Mouse (Mus musculus) CD4-positive helper T cell, adult 2 months (primary cell): ENCODE data around the gene Tbx1.
"Not testable (repeated sequence)": the region's sequence is repeated elsewhere in the genome, so short reads cannot be mapped to it uniquely, and the experiment has no call there.

Source experiments
- DNase-seq: peaks from one replicate; pipeline ENCODE4 v3.0.0-alpha.2; 2012; ENCODE audit warnings: low read depth, missing footprints, low spot score

Tbx1 gene

GRCm38 (mm10) chr16:18554721-18555120 is 35.8 kb downstream of the Tbx1 start:
- DNase-seq = no peak

DNA sequence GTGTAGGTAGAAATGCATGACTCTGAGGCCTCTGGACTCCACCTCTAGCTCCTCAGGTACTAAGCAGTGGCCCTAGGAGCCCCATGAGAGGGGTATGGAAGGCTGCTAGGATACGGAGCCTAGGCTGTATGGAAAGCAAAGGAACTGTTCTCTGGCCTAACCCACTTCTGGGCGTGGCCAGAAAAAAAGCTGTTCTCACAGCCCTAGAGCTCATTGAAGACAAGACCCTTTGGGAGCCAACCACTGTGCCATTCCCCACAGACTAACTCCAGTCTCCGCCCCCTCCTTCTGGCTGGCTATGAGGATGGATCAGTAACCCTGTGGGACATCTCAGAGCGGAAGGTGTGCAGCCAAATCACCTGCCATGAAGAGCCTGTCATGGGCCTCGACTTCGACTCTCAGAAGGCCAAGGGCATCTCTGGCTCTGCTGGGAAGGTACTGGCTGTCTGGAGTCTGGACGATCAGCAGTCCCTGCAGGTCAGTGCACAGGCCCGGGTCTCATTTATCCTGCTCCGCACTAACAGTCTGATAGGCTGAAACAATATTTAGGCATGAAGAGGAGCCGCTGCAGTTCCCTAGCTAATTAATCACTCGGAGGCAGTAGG is 38.3 kb downstream of the Tbx1 start:
- no peak for DNase-seq

DNA sequence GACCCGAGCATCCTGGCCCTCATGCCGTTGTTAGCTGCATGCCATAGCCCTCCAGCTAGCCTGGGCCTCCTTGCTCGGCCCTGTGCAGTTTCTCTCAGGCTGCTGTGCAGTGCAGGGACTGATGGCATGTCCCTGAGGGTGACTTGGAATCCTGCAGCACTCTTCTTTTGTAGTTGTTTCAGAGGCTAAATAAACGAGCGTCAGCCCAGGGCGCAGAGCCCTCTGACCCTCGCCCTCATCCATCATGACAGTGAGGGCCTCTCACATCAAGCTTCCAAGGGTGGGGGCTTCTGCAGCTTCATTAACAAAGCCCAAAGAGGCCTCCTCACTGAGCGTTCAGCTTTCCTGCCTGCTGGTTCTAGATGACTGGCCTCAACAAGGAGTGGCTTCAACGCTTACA is 38.9 kb downstream of the Tbx1 start:
- no peak for DNase-seq

GRCm38 (mm10) chr16:18547891-18548290 is 42.6 kb downstream of the Tbx1 start:
- no peak for DNase-seq

- no peak for DNase-seq
Measured at GRCm38 (mm10) chr16:18543151-18543829, 47.2 kb downstream of the Tbx1 start.

- no peak for DNase-seq
Measured at GRCm38 (mm10) chr16:18539281-18539680, 51.2 kb downstream of the Tbx1 start.

DNA sequence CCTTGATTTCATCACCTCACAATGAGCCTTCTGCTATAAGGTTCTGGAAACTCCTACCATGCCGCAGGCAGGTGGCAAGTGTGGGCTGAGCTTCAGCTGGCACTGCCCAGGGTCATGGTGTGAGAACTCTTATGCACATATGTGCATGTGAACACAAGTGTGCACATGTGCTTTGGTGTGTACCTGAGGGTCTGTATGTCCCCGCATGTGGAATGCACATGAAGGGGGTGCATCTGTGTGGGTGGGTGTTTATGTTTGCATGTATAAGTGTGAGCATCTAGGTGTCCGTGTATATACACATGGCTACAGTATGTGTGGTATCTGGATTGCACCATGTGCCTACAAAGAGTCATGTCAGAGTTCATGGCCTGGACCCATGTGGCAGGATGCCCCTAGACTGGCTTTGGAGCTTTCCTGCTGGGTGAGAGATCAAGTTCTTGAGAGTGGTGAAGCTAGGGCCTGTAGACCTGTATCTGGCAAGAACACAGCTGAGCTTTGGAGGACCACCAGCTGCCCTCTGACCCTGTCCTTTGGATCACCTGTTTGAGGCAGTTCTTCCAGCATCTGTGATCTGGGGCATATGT is 53.0 kb downstream of the Tbx1 start:
- DNase-seq = no peak

DNA sequence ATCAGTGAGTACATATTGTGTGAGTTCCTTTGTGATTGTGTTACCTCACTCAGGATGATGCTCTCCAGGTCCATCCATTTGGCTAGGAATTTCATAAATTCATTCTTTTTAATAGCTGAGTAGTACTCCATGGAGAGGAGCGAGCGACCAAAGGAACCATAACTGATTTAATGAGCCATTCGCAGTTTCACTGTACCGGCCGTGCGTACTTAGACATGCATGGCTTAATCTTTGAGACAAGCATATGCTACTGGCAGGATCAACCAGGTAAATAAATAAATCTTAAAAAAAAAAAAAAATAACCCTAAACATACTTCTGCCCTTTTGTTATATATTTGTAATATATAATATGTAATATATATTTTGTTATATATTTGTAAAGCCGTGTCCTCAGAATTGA is 57.4 kb downstream of the Tbx1 start:
- not testable (repeated sequence) for DNase-seq
